Mouse (Mus musculus): Measurements from ENCODE around the gene Krtap9-5. TPM values are rescaled to one million over a fixed set of nuclear protein-coding genes. Genes with fewer than 3 reads are reported as not detected.

Krtap9-5 gene
- not detected in 2 replicates for polyA plus RNA-seq (2012; rRNA removed; ENCODE audit: low replicate concordance)

DNA sequence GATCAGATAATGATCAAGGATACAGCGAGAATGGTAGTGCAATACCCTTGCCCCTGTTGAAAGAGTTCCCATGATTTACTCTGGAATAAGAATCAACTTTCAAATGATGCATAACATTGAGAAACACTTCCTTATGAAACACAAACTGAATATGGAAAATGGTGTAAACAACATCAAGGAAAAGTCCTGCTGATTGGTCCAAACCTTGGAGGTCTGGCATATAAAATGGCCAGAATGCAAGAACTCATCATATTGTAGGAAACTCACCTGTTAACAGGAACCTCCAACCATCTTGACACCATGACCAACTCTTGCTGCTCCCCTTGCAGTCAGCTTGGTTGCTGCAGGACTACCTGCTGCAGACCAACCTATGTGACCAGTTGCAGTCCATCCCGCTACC, at the start of gene Krtap9-5:
Gene Krtap9-5 (plus strand): TSS at position 301 of the 400 bp plus-strand sequence.

DNA sequence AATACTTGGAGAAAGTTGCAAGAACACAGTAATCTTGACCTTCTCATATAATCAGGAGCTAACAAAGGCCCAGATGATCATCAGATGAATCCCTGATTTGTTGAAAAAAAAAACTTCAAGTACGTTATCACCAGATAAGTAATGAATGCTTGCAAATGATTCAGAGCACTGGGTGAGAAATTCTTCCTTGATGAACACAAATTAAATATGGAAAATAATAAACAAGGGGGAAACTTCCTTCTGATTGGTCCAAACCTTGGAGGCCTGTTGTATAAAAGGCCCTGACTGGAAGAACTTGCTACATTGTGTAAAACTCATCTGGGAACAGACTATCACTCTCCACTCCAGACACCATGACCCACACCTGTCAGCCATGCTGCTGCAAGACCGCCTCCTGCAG, 40.7 kb upstream of the Krtap9-5 start, which contains the start of gene Krtap31-1:
Gene Krtap31-1 (plus strand): TSS at position 301 of the 400 bp plus-strand sequence.

DNA sequence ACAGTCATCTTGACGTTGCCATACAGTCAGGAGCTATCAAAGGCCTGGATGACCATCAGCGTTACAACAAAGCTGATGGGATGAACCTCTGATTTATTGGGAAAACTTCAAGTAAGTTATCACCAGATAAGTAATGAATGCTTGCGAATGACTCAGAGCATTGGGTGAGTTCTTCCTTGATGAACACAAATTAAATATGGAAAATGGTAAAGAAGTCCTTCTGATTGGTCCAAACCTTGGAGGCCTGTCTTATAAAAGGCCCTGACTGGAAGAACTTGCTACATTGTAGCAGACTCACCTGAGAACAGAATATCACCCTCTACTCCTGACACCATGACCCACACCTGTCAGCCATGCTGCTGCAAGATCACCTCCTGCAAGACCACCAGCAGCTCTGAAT, 33.8 kb upstream of the Krtap9-5 start, which contains the start of gene Gm11565:
Gene Gm11565 (plus strand): TSS at position 301 of the 400 bp plus-strand sequence.

DNA sequence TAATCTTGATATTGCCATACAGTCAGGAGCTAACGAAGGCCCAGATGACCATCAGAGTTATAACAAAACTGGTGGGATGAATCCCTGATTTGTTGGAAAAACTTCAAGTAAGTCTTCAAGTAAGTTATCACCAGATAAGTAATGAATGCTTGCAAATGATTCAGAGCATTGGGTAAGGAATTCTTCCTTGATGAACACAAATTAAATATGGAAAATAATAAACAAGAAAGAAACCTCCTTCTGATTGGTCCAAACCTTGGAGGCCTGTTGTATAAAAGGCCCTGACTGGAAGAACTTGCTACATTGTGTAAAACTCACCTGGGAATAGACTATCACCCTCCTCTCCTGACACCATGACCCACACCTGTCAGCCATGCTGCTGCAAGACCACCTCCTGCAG, 12.3 kb upstream of the Krtap9-5 start, which contains the start of gene Krtap31-2:
Gene Krtap31-2 (plus strand): TSS at position 301 of the 400 bp plus-strand sequence.

DNA sequence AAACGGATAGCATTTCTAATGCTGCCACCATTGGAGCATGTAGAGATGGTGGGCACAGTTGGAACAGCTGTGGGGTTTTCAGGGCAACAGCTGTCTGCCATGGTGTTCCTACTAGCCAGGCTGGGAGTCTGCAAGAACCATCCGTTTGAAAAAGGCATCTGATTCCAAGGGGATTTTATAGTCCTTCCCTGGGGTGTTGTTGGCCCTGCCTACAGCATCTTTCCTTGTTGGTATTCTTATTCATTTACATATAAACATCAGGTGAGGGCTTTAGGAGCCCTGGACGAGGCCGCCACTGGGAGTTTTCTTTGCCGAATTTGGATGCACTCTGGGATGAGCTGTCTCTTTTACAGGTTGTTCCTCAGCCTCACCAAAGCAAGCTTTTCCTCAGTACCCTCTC, 30.7 kb downstream of the Krtap9-5 start, which contains the start of gene Krtap29-1:
Gene Krtap29-1 (minus strand): TSS at position 101 of the 400 bp plus-strand sequence.

DNA sequence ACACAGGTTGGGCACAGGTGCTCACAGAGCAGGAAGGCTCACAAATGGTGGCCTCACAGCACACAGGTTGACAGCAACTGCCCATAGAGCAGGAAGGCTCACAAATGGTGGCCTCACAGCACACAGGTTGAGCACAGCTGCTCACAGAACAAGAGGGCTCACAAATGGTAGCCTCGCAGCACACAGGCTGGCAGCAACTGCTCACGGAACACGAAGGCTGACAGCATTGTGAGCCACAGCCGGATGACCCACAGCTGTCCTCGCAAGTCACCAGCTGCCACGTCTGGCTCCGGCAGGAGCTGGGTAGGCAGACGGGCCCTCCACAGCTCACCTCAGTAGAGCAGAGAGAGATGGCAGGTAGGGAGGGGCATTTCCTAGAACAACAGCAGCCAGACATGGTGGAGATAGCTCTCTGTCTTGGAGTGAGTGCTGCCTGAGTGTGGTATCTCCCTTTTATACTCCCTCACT, 37.9 kb downstream of the Krtap9-5 start, which contains the start of gene Krtap16-1:
Gene Krtap16-1 (minus strand): TSS at position 418 of the 468 bp plus-strand sequence.

DNA sequence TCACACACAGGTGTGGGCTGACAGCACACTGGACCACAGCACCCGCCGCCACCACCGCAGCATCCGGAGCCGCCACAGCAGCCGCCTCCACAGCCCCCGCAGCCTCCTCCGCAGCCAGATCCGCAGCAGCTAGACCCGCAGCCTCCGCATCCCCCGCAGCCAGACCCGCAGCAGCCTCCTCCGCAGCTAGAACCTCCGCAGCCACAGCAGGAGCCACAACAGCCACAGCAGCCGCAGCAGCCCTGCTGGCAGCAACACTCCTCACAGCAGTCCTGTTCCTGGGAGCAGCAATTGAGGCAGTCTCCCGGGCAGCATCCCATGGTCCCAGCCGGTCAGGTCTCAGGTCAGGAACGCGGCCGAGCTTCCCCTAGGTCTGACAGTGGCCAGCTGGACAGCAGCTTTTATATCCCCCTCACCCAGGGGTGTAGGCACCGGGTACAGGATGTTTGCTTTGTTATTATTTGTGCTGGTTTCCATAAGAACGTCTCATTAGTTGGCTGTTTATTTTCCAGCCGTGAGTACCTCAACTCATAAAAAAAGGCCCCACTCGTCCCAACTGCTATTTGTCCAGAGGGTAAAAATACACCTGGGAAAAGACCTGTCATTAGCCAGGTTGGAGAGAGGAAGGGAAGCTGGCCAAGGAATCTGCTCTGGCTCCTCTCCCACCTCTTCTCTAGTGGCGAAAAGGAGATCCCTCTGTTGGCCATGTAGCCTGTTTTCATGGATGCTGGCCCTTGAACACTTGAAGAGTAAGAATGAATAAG, 45.5 kb downstream of the Krtap9-5 start, which contains the start of gene Krtap17-1:
Gene Krtap17-1 (minus strand): TSS at position 375 of the 764 bp plus-strand sequence.

Other genes with a start within 250 kb of the Krtap9-5 start
- gene Gm14180, start 214.2 kb upstream of the Krtap9-5 start, polyA plus RNA-seq (2012; rRNA removed; ENCODE audit: low replicate concordance) = not detected in 2 replicates
- not detected in 2 replicates for gene Gm11595, start 175.6 kb upstream of the Krtap9-5 start, polyA plus RNA-seq (2012; rRNA removed; ENCODE audit: low replicate concordance)
- gene Krtap4-8, start 167.8 kb upstream of the Krtap9-5 start, polyA plus RNA-seq (2012; rRNA removed; ENCODE audit: low replicate concordance) = not detected in 2 replicates
- not detected in 2 replicates for gene Krtap4-9, start 163.3 kb upstream of the Krtap9-5 start, polyA plus RNA-seq (2012; rRNA removed; ENCODE audit: low replicate concordance)
- gene Gm11596, start 155.0 kb upstream of the Krtap9-5 start, polyA plus RNA-seq (2012; rRNA removed; ENCODE audit: low replicate concordance) = not detected in 2 replicates
- not detected in 2 replicates for gene Gm11569, start 149.5 kb upstream of the Krtap9-5 start, polyA plus RNA-seq (2012; rRNA removed; ENCODE audit: low replicate concordance)
- gene Gm11554, start 144.0 kb upstream of the Krtap9-5 start, polyA plus RNA-seq (2012; rRNA removed; ENCODE audit: low replicate concordance) = not detected in 2 replicates
- not detected in 2 replicates for gene Krtap4-13, start 138.6 kb upstream of the Krtap9-5 start, polyA plus RNA-seq (2012; rRNA removed; ENCODE audit: low replicate concordance)
- not detected in 2 replicates for gene Gm11564, start 132.8 kb upstream of the Krtap9-5 start, polyA plus RNA-seq (2012; rRNA removed; ENCODE audit: low replicate concordance)
- not detected in 2 replicates for gene 2300003K06Rik, start 110.4 kb upstream of the Krtap9-5 start, polyA plus RNA-seq (2012; rRNA removed; ENCODE audit: low replicate concordance)
- gene Krtap4-16, start 96.9 kb upstream of the Krtap9-5 start, polyA plus RNA-seq (2012; rRNA removed; ENCODE audit: low replicate concordance) = 1.4 TPM in 1 of 2 replicates, not detected in the other
- gene Gm11568, start 90.6 kb upstream of the Krtap9-5 start, polyA plus RNA-seq (2012; rRNA removed; ENCODE audit: low replicate concordance) = not detected in 2 replicates
- gene Gm11559, start 84.0 kb upstream of the Krtap9-5 start, polyA plus RNA-seq (2012; rRNA removed; ENCODE audit: low replicate concordance) = not detected in 2 replicates
- gene Krtap9-1, start 75.1 kb upstream of the Krtap9-5 start, polyA plus RNA-seq (2012; rRNA removed; ENCODE audit: low replicate concordance) = not detected in 2 replicates
- not detected in 2 replicates for gene Gm11567, start 69.3 kb upstream of the Krtap9-5 start, polyA plus RNA-seq (2012; rRNA removed; ENCODE audit: low replicate concordance)
- not detected in 2 replicates for gene Krtap31-1, start 40.6 kb upstream of the Krtap9-5 start, polyA plus RNA-seq (2012; rRNA removed; ENCODE audit: low replicate concordance)
- gene Gm11565, start 33.7 kb upstream of the Krtap9-5 start, polyA plus RNA-seq (2012; rRNA removed; ENCODE audit: low replicate concordance) = not detected in 2 replicates
- gene Krtap31-2, start 12.2 kb upstream of the Krtap9-5 start, polyA plus RNA-seq (2012; rRNA removed; ENCODE audit: low replicate concordance) = not detected in 2 replicates
- gene Krtap29-1, start 30.6 kb downstream of the Krtap9-5 start, polyA plus RNA-seq (2012; rRNA removed; ENCODE audit: low replicate concordance) = not detected in 2 replicates
- gene Krtap16-1, start 38.1 kb downstream of the Krtap9-5 start, polyA plus RNA-seq (2012; rRNA removed; ENCODE audit: low replicate concordance) = not detected in 2 replicates
- not detected in 2 replicates for gene Krtap17-1, start 45.5 kb downstream of the Krtap9-5 start, polyA plus RNA-seq (2012; rRNA removed; ENCODE audit: low replicate concordance)
- gene Krt33a, start 67.7 kb downstream of the Krtap9-5 start, polyA plus RNA-seq (2012; rRNA removed; ENCODE audit: low replicate concordance) = not detected in 2 replicates
- not detected in 2 replicates for gene Krt33b, start 81.4 kb downstream of the Krtap9-5 start, polyA plus RNA-seq (2012; rRNA removed; ENCODE audit: low replicate concordance)
- gene Krt34, start 93.1 kb downstream of the Krtap9-5 start, polyA plus RNA-seq (2012; rRNA removed; ENCODE audit: low replicate concordance) = not detected in 2 replicates
- 0.09 and 0.17 TPM in 2 replicates for gene Krt31, start 102.1 kb downstream of the Krtap9-5 start, polyA plus RNA-seq (2012; rRNA removed; ENCODE audit: low replicate concordance)
- 0.18 TPM in 1 of 2 replicates, not detected in the other for gene Krt32, start 139.8 kb downstream of the Krtap9-5 start, polyA plus RNA-seq (2012; rRNA removed; ENCODE audit: low replicate concordance)
- not detected in 2 replicates for gene Krt35, start 147.8 kb downstream of the Krtap9-5 start, polyA plus RNA-seq (2012; rRNA removed; ENCODE audit: low replicate concordance)
- 0.11 TPM in 1 of 2 replicates, not detected in the other for gene Krt36, start 157.2 kb downstream of the Krtap9-5 start, polyA plus RNA-seq (2012; rRNA removed; ENCODE audit: low replicate concordance)
- gene Krt13, start 173.1 kb downstream of the Krtap9-5 start, polyA plus RNA-seq (2012; rRNA removed; ENCODE audit: low replicate concordance) = 0.24 and 2.1 TPM in 2 replicates
- 0.12 and 0.37 TPM in 2 replicates for gene Krt15, start 187.5 kb downstream of the Krtap9-5 start, polyA plus RNA-seq (2012; rRNA removed; ENCODE audit: low replicate concordance)
- gene Krt19, start 200.2 kb downstream of the Krtap9-5 start, polyA plus RNA-seq (2012; rRNA removed; ENCODE audit: low replicate concordance) = 1,125 and 1,286 TPM in 2 replicates
- not detected in 2 replicates for gene Krt9, start 244.8 kb downstream of the Krtap9-5 start, polyA plus RNA-seq (2012; rRNA removed; ENCODE audit: low replicate concordance)